7 mouse cellular contexts compared by ENCODE assay signal in the genomic region with DNA sequence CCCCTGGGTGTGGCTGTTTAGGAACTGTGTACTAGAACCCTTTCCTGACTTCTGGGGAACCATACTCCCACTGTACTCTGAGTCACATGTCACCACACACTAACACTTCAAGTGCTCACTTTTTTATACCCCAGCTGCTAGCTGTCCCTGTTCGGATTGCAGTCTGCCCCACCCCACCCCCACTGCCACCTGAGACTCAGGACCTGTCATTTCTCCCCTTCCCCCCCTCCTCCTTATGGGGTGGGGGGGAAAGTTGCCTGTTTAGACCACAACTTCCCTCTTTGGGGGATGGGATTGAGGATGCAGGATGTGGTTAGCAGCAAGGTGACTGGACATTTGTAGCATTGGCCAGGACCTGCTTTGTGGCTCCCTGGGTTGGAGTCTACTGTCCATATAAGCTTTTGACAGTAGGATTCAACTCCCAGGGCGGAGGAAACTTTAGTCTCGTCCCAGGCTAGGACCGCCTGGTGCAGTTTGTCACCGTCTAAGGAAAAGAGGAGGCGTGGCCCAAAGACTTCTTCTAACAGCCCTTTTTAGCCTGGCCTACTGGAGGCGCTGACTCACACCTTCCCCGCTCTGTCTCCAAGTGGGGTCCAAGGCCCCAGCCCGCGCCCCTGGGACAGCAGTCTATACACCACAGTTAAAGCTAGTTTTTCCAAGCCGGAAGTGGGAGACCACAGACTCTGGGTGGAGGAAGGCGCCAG. TPM values are rescaled to one million over a fixed set of nuclear protein-coding genes. Genes with fewer than 3 reads are reported as not detected.
A peak's percentile ranks its signal among the peaks of the same experiment; 100 is the strongest.
DNase-seq lines count a peak whose midpoint lies in the region; ATAC-seq and TF ChIP-seq lines count a peak whose summit lies in the region.

No protein-coding gene starts in this region.

- TF ChIP-seq CTCF in lung, adult 2 months (IDR thresholded peaks at IDR 0.05; ENCODE audit: insufficient read depth, low read length): no peak

- peak; percentile 24 for ATAC-seq in activated CD4-positive, CD25-positive, alpha-beta regulatory T cell, adult 4 months
- peak; percentile 38 for ATAC-seq in inflammation-experienced regulatory T-cells, adult 6 months
- ATAC-seq in megakaryocyte-erythroid progenitor cell, adult 5-6 weeks (replicated peaks; ENCODE audit: low FRiP score, low TSS enrichment, poor library complexity, severe bottlenecking): peak; percentile 68

- H3K4me3 ChIP-seq in lung, adult 2 months (replicated peaks; ENCODE audit: extremely low read depth, low read depth, low read length): no peak overlapping the region

- TF ChIP-seq POLR2A in lung, adult 2 months (IDR thresholded peaks at IDR 0.05; ENCODE audit: borderline replicate concordance, extremely low read depth, low read depth, low read length): no peak

- DNase-seq in lung, adult 2 months: peak; percentile 23
- no peak for DNase-seq in lung, postnatal 25 days (ENCODE audit: low spot score)
- no peak for DNase-seq in cerebellum, adult 11 months
- no peak for DNase-seq in layer of hippocampus, adult 18-20 months (ENCODE audit: low spot score in 2 of 2)

- H3K4me1 ChIP-seq in lung, adult 2 months (ENCODE audit: control insufficient read depth, insufficient read depth, low read length): no peaks in the 10 kb centered on the region; the same call in 1 of the 2 replicates

- WGBS in lung, adult 2 months: 44% methylated on average over 12 of the region's 12 CpGs

RNA-seq across cellular contexts. Expression of gene Plp2, which starts 2.5 kb away (rescaled TPM):
- polyA plus RNA-seq in lung, adult 2 months (2012; rRNA removed): 208 and 264 TPM in 2 replicates
- polyA plus RNA-seq in activated CD4-positive, CD25-positive, alpha-beta regulatory T cell, adult 4 months (2017; shearing (Covaris generic)): 100 to 1,000 TPM; 196 to 200 TPM
- 100 to 1,000 TPM; 140 to 192 (median 157) TPM for polyA plus RNA-seq in inflammation-experienced regulatory T-cells, adult 6 months (2017; shearing (Covaris generic))
- total RNA-seq in megakaryocyte-erythroid progenitor cell, adult 5-6 weeks (2014; fragmentation: Nextera tagmentation): 82.2 and 98.3 TPM in 2 replicates
- total RNA-seq in megakaryocyte-erythroid progenitor cell, adult 5-6 weeks (2017): 26.5 and 29.9 TPM in 2 replicates
- 1 to 10 TPM; 3.9 to 5.1 TPM for total RNA-seq in layer of hippocampus, adult 18-20 months (2021)

RNA-seq across cellular contexts. Expression of gene Magix, which starts 7.3 kb away (rescaled TPM):
- polyA plus RNA-seq in lung, adult 2 months (2012; rRNA removed): 12.3 and 17.2 TPM in 2 replicates
- polyA plus RNA-seq in activated CD4-positive, CD25-positive, alpha-beta regulatory T cell, adult 4 months (2017; shearing (Covaris generic)): not detected
- not detected for polyA plus RNA-seq in inflammation-experienced regulatory T-cells, adult 6 months (2017; shearing (Covaris generic))
- 0.17 TPM in 1 of 2 replicates, not detected in the other for total RNA-seq in megakaryocyte-erythroid progenitor cell, adult 5-6 weeks (2014; fragmentation: Nextera tagmentation)
- total RNA-seq in megakaryocyte-erythroid progenitor cell, adult 5-6 weeks (2017): not detected in 2 replicates
- under 1 TPM in 1 of 2 experiments, not detected in 1; 0.41 TPM for total RNA-seq in layer of hippocampus, adult 18-20 months (2021)

RNA-seq across cellular contexts. Expression of gene Prickle3, which starts 16.7 kb away (rescaled TPM):
- 21.7 and 25.0 TPM in 2 replicates for polyA plus RNA-seq in lung, adult 2 months (2012; rRNA removed)
- polyA plus RNA-seq in activated CD4-positive, CD25-positive, alpha-beta regulatory T cell, adult 4 months (2017; shearing (Covaris generic)): 1 to 10 TPM; 6.3 TPM
- 1 to 10 TPM; 4.6 to 8.3 (median 7.4) TPM for polyA plus RNA-seq in inflammation-experienced regulatory T-cells, adult 6 months (2017; shearing (Covaris generic))
- 4.7 and 7.8 TPM in 2 replicates for total RNA-seq in megakaryocyte-erythroid progenitor cell, adult 5-6 weeks (2014; fragmentation: Nextera tagmentation)
- 0.99 and 1.7 TPM in 2 replicates for total RNA-seq in megakaryocyte-erythroid progenitor cell, adult 5-6 weeks (2017)
- total RNA-seq in layer of hippocampus, adult 18-20 months (2021): 1 to 10 TPM; 1.5 TPM

RNA-seq across cellular contexts. Expression of gene Gpkow, which starts 23.2 kb away (rescaled TPM):
- 8.4 and 9.4 TPM in 2 replicates for polyA plus RNA-seq in lung, adult 2 months (2012; rRNA removed)
- polyA plus RNA-seq in activated CD4-positive, CD25-positive, alpha-beta regulatory T cell, adult 4 months (2017; shearing (Covaris generic)): 10 to 100 TPM; 44.6 to 54.1 TPM
- 10 to 100 TPM; 48.0 to 54.7 (median 52.7) TPM for polyA plus RNA-seq in inflammation-experienced regulatory T-cells, adult 6 months (2017; shearing (Covaris generic))
- 28.3 and 53.3 TPM in 2 replicates for total RNA-seq in megakaryocyte-erythroid progenitor cell, adult 5-6 weeks (2014; fragmentation: Nextera tagmentation)
- total RNA-seq in megakaryocyte-erythroid progenitor cell, adult 5-6 weeks (2017): 20.6 and 31.1 TPM in 2 replicates
- total RNA-seq in layer of hippocampus, adult 18-20 months (2021): 10 to 100 TPM; 36.5 to 37.4 TPM

RNA-seq across cellular contexts. Expression of gene Syp, which starts 35.5 kb away (rescaled TPM):
- polyA plus RNA-seq in lung, adult 2 months (2012; rRNA removed): 3.7 and 5.8 TPM in 2 replicates
- 1 to 10 TPM; 5.8 to 7.5 TPM for polyA plus RNA-seq in activated CD4-positive, CD25-positive, alpha-beta regulatory T cell, adult 4 months (2017; shearing (Covaris generic))
- 1 to 10 TPM; 1.8 to 7.0 (median 7.0) TPM for polyA plus RNA-seq in inflammation-experienced regulatory T-cells, adult 6 months (2017; shearing (Covaris generic))
- 0.52 TPM in 1 of 2 replicates, not detected in the other for total RNA-seq in megakaryocyte-erythroid progenitor cell, adult 5-6 weeks (2014; fragmentation: Nextera tagmentation)
- 0.72 TPM in 1 of 2 replicates, not detected in the other for total RNA-seq in megakaryocyte-erythroid progenitor cell, adult 5-6 weeks (2017)
- 1,000 to 10,000 TPM; 1,783 to 1,871 TPM for total RNA-seq in layer of hippocampus, adult 18-20 months (2021)

Comparison
In these comparisons a context has a peak if more than half of its experiments do, and no peak if none do; other contexts are left out.
1. RNA of gene Magix, which starts 7.3 kb away (polyA plus RNA-seq): 12.3 to 17.2 TPM in lung, adult 2 months; not detected in activated CD4-positive, CD25-positive, alpha-beta regulatory T cell, adult 4 months and not detected in inflammation-experienced regulatory T-cells, adult 6 months; every median in the first group is over 10 times any median in the second.
2. Peak in every context shown above with its lines, with median percentiles within 50 percentile points of each other: ATAC-seq.